8 mouse cellular contexts compared by ENCODE assay signal in genomic region chr2:25836291-25836690, GRCm38 (mm10). TPM values are rescaled to one million over a fixed set of nuclear protein-coding genes. Genes with fewer than 3 reads are reported as not detected.
DNase-seq lines count a peak whose midpoint lies in the region; ATAC-seq and TF ChIP-seq lines count a peak whose summit lies in the region.

No protein-coding gene starts in this region.

- 45% methylated on average over 5 of the region's 5 CpGs for WGBS in embryonic facial prominence, embryonic 12.5 days
- WGBS in large intestine, adult 2 months = 18% methylated on average over 5 of the region's 5 CpGs
- WGBS in olfactory bulb, adult 2 months = 45% methylated on average over 5 of the region's 5 CpGs

- H3K27me3 ChIP-seq in embryonic facial prominence, embryonic 12.5 days = no peaks in the 10 kb centered on the region

- ATAC-seq in CD4-positive, CD25-positive, alpha-beta regulatory T cell, adult 4 months = peak; percentile 51
- 0 out of 2 replicates have a peak, but pooled peaks have one; percentile 60 for ATAC-seq in embryonic facial prominence, embryonic 12.5 days (ENCODE audit: insufficient number of reproducible peaks, insufficient read depth, low FRiP score, low TSS enrichment)

- H3K4me1 ChIP-seq in embryonic facial prominence, embryonic 12.5 days = no peaks in the 10 kb centered on the region
- H3K4me1 ChIP-seq in olfactory bulb, adult 2 months (ENCODE audit: control insufficient read depth, insufficient read depth, low read length) = peaks cover 3% of the 10 kb centered on the region

- intact Hi-C loops in heart, postnatal 10 days (cut with DNase I) = loop anchor here (5.0 to 10.0 kb wide), 4 partner anchors 76 to 439 kb away; no protein-coding TSS in a partner anchor

- no peaks in the 10 kb centered on the region for H3K9me3 ChIP-seq in embryonic facial prominence, embryonic 12.5 days

- no peak overlapping the region for H3K9ac ChIP-seq in embryonic facial prominence, embryonic 12.5 days

- TF ChIP-seq CTCF in olfactory bulb, adult 2 months (IDR thresholded peaks at IDR 0.05; ENCODE audit: insufficient read depth, low read depth, low read length) = peak; percentile 66

- peak; percentile 53 to 56 for DNase-seq in adrenal gland, postnatal 4 days (ENCODE audit: low spot score in 2 of 2)
- peak; percentile 71 to 85 for DNase-seq in heart, postnatal 10 days
- DNase-seq in large intestine, adult 2 months (ENCODE audit: low read depth, low spot score) = peak; percentile 66
- peak; percentile 56 to 66 for DNase-seq in lung, adult 18-20 months
- DNase-seq in thymus, postnatal 0 days (ENCODE audit: low spot score) = peak; percentile 62

- no peak overlapping the region for H3K27ac ChIP-seq in embryonic facial prominence, embryonic 12.5 days
- no peak overlapping the region for H3K27ac ChIP-seq in olfactory bulb, adult 2 months (ENCODE audit: insufficient read depth, low read depth, low read length)

- no peak overlapping the region for H3K4me3 ChIP-seq in embryonic facial prominence, embryonic 12.5 days
- H3K4me3 ChIP-seq in olfactory bulb, adult 2 months (ENCODE audit: insufficient read depth, low read depth, low read length) = no peak overlapping the region

- H3K4me2 ChIP-seq in embryonic facial prominence, embryonic 12.5 days (replicated peaks) = no peak overlapping the region

- no peak for TF ChIP-seq POLR2A in olfactory bulb, adult 2 months (IDR thresholded peaks at IDR 0.05; ENCODE audit: insufficient read depth, low read depth, low read length)

- H3K36me3 ChIP-seq in embryonic facial prominence, embryonic 12.5 days = no peaks in the 10 kb centered on the region

RNA-seq across cellular contexts. Expression of gene Sohlh1, which starts 10.8 kb away (rescaled TPM):
- under 1 TPM in 1 of 2 experiments, not detected in 1; 0.58 TPM for polyA plus RNA-seq in CD4-positive, CD25-positive, alpha-beta regulatory T cell, adult 4 months (2017; shearing (Covaris generic))
- not detected for total RNA-seq in adrenal gland, postnatal 4 days (2021)
- polyA plus RNA-seq in embryonic facial prominence, embryonic 12.5 days (2016; fragmentation: Nextera tagmentation; extraction: Ambion mirVana) = not detected in 2 replicates
- total RNA-seq in heart, postnatal 10 days (2021) = not detected
- polyA plus RNA-seq in large intestine, adult 2 months (2012; rRNA removed) = not detected in 2 replicates
- polyA plus RNA-seq in olfactory bulb, adult 2 months (2012; ENCODE audit: insufficient read depth, insufficient read length, low replicate concordance, missing spikeins) = not detected in 2 replicates
- polyA plus RNA-seq in thymus, postnatal 0 days (2015; fragmentation: Nextera tagmentation; extraction: Ambion mirVana) = 0.19 and 0.25 TPM in 2 replicates

RNA-seq across cellular contexts. Expression of gene Lcn9, which starts 13.3 kb away (rescaled TPM):
- polyA plus RNA-seq in CD4-positive, CD25-positive, alpha-beta regulatory T cell, adult 4 months (2017; shearing (Covaris generic)) = not detected
- total RNA-seq in adrenal gland, postnatal 4 days (2021) = not detected
- polyA plus RNA-seq in embryonic facial prominence, embryonic 12.5 days (2016; fragmentation: Nextera tagmentation; extraction: Ambion mirVana) = not detected in 2 replicates
- total RNA-seq in heart, postnatal 10 days (2021) = not detected
- polyA plus RNA-seq in large intestine, adult 2 months (2012; rRNA removed) = 0.10 and 0.29 TPM in 2 replicates
- polyA plus RNA-seq in olfactory bulb, adult 2 months (2012; ENCODE audit: insufficient read depth, insufficient read length, low replicate concordance, missing spikeins) = not detected in 2 replicates
- 0.17 TPM in 1 of 2 replicates, not detected in the other for polyA plus RNA-seq in thymus, postnatal 0 days (2015; fragmentation: Nextera tagmentation; extraction: Ambion mirVana)

RNA-seq across cellular contexts. Expression of gene Glt6d1, which starts 20.6 kb away (rescaled TPM):
- polyA plus RNA-seq in CD4-positive, CD25-positive, alpha-beta regulatory T cell, adult 4 months (2017; shearing (Covaris generic)) = not detected
- total RNA-seq in adrenal gland, postnatal 4 days (2021) = not detected
- polyA plus RNA-seq in embryonic facial prominence, embryonic 12.5 days (2016; fragmentation: Nextera tagmentation; extraction: Ambion mirVana) = not detected in 2 replicates
- not detected for total RNA-seq in heart, postnatal 10 days (2021)
- polyA plus RNA-seq in large intestine, adult 2 months (2012; rRNA removed) = not detected in 2 replicates
- polyA plus RNA-seq in olfactory bulb, adult 2 months (2012; ENCODE audit: insufficient read depth, insufficient read length, low replicate concordance, missing spikeins) = not detected in 2 replicates
- not detected in 2 replicates for polyA plus RNA-seq in thymus, postnatal 0 days (2015; fragmentation: Nextera tagmentation; extraction: Ambion mirVana)

RNA-seq across cellular contexts. Expression of gene Kcnt1, which starts 27.2 kb away (rescaled TPM):
- under 1 TPM; 0.05 to 0.24 TPM for polyA plus RNA-seq in CD4-positive, CD25-positive, alpha-beta regulatory T cell, adult 4 months (2017; shearing (Covaris generic))
- 10 to 100 TPM; 12.2 to 12.9 TPM for total RNA-seq in adrenal gland, postnatal 4 days (2021)
- polyA plus RNA-seq in embryonic facial prominence, embryonic 12.5 days (2016; fragmentation: Nextera tagmentation; extraction: Ambion mirVana) = 0.67 and 1.6 TPM in 2 replicates
- 1 to 10 TPM in 1 of 2 experiments, under 1 TPM in 1; 0.62 to 1.1 TPM for total RNA-seq in heart, postnatal 10 days (2021)
- polyA plus RNA-seq in large intestine, adult 2 months (2012; rRNA removed) = 1.4 and 2.8 TPM in 2 replicates
- polyA plus RNA-seq in olfactory bulb, adult 2 months (2012; ENCODE audit: insufficient read depth, insufficient read length, low replicate concordance, missing spikeins) = 206 and 256 TPM in 2 replicates
- polyA plus RNA-seq in thymus, postnatal 0 days (2015; fragmentation: Nextera tagmentation; extraction: Ambion mirVana) = 0.14 and 0.18 TPM in 2 replicates

RNA-seq across cellular contexts. Expression of gene Gm13539, which starts 54.2 kb away (rescaled TPM):
- not detected for polyA plus RNA-seq in CD4-positive, CD25-positive, alpha-beta regulatory T cell, adult 4 months (2017; shearing (Covaris generic))
- total RNA-seq in adrenal gland, postnatal 4 days (2021) = not detected
- not detected in 2 replicates for polyA plus RNA-seq in embryonic facial prominence, embryonic 12.5 days (2016; fragmentation: Nextera tagmentation; extraction: Ambion mirVana)
- not detected for total RNA-seq in heart, postnatal 10 days (2021)
- not detected in 2 replicates for polyA plus RNA-seq in large intestine, adult 2 months (2012; rRNA removed)
- polyA plus RNA-seq in olfactory bulb, adult 2 months (2012; ENCODE audit: insufficient read depth, insufficient read length, low replicate concordance, missing spikeins) = not detected in 2 replicates
- polyA plus RNA-seq in thymus, postnatal 0 days (2015; fragmentation: Nextera tagmentation; extraction: Ambion mirVana) = 2.3 and 2.6 TPM in 2 replicates
